Mouse (Mus musculus) spleen, postnatal 14 days (tissue): ENCODE results near the gene Negr1.

Source experiments
- DNase-seq, 2 experiments: peaks; one replicate each; pipeline ENCODE4 v3.0.0; 2021 to 2022; ENCODE audit warnings: low spot score in 2 of 2

Negr1 gene

DNA sequence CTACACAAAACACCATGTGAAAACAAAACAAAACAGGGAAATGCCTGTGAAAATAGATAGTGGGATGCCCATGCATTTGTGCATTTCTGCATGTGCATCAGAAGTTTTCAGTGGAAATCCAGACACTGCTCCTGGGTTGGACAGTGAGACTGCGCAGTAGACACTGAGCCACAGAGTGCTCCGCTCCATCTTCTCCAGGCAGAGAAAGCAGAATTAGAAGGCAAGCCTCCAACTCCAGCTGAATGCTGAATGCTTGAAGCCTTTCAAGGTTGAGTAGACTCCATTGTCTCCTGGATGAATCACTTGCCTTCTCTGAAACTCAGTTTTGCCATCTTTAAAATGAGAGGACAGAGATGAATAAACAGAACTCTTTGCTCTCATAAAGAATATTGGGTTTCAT, 546.6 kb downstream of the Negr1 start:
- no peak for DNase-seq

DNA sequence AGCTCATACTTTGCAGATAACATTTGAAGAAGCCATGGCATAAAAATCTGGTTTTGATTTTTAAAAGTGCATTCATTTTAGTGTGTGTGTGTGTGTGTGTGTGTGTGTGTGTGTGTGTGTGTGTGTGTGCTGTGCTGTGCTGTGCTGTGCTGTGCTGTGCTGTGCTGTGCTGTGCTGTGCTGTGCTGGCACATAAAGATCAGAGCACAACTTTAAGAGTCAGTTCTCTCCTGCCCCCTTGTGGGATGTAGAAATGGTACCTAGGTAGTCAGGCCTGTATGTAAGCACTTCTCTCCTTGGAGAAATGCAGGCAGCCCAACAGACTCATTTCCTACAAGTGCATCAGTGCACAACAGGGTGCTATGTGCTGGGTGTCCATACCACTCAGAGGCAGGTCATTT, 547.7 kb downstream of the Negr1 start:
- no peak for DNase-seq

DNA sequence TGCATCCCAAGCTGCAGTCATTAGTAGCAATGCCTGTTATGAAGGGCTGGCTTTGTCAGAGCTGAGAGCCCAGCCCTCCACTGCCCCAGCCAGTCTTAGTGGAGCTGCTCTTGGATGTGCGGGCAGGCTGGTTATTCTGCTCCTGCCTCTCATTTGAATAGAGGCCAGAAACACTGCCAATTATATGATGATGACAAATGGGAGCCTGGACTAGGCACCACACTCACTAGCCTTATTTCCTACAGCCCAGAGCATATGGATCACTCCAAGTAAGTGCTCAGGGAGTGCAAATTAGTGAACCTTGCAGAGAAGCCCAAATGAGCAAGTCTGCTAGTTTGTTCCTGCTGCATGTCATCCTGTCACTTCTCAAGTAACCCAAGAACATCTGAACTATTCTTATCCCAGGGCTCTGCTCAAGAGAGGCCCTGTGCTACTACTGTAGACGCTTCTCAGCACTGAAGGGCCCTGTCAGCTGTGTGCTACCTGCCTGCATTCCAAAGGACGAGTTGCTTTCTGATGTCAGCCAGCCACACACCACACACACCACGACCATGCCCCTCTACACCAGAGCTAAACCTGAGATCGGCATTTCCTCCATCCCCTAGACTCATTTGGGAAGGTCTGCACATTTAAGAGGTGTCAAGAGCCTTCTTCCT, 553.6 kb downstream of the Negr1 start:
- DNase-seq: no peak

DNA sequence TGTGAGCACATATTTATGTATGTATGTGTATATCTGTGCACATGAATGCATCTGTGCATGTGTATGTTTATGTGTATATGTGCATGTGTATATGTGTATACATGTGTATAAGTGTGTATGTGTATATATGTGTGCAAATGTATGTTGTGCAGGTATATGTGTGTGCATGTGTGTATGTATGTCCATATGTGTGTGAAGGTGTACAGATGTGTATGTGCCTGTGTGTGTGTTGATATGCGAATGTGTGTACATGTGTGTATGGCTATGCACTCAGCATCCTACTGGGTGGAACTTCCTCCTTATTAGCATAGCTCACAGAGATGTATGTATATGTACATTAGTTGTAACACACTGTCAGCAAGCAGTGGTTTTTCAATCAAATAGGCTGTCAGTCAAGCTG, 554.4 kb downstream of the Negr1 start:
- DNase-seq: no peak

DNA sequence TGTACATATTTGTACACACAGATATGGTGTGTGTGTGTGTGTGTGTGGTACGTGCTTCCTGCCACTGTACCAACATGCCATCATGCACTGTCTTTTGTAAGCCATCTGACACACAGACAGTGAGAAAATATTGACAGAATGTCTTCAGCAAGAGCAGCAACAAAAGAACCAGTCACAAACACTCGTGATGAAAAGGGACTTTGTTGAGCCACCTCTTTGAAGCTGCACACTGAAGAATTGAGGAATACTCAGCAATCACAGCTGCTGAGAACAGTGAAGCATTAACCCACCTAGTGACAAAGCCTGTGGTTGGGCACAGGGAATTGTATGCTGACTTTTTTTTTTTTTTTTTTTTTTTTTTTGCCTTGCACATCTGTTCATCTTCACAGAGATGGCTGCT, 558.3 kb downstream of the Negr1 start:
- no peak for DNase-seq

DNA sequence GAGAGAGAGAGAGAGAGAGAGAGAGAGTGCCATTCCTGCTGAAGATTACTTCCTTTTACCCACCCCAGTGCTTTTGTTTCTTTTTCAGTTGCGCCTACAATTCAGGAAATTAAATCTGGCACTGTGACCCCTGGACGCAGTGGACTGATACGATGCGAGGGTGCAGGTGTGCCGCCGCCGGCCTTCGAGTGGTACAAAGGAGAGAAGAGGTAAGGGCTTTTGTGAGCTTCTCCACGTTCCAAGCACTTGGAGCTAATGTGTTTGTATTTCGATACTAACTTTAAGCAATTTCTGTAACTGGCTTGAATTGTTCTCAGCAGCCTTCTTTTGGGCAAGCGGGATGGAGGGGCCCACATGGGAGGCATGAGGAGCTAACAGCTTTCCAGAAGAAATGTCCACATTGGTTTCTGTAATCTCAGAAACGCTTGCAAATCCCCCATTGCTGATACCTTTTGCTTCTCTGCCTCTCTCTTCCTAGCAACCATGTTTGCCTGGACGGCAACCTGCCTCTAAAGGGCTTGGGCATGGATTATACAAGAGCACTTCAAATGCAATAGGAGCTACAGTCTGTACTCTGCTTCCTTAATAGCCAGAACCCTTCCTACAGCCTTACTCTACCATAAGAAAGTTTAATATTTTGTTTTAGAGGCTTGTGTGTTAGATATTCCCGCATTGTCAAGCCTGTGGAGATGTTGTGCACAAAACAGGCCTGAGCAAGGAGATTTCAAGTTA, 584.7 kb downstream of the Negr1 start:
- no peak for DNase-seq

DNA sequence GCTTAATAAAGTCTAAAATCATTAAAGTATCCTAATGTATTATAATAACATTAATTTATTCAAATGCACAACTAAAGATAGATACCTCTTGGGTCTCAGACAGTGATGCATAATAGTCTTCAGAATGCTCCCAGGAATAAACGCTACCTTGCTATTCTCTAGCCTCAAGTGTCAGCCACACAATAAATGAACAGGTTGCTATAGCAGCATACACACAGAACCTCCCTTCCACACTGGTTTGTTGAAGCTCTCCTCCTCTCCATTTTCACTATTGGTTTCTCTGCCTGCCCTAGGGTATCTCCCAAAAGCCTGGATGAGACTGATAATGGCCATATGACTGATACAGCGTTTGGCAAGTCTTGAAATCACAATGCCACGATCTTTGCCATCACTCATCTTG, 593.3 kb downstream of the Negr1 start:
- no peak for DNase-seq

DNA sequence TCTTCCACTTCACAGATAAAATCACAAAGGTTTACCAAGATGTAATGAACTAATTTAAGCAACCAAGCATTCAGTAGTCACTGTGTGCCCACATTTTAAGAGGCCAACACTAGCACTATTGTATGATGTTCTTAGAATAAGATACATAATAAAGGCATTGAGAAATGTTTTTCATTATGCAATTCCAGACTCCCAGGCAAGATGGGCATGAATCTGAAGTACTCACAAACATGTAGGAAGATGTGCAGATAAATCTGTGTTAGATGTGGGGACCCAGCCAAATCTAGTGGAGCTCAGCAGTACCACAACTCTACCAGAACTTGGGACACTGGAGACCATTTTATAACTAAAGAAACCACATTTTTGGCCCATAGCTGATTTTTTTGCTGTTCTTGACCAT, 593.9 kb downstream of the Negr1 start:
- DNase-seq: no peak

DNA sequence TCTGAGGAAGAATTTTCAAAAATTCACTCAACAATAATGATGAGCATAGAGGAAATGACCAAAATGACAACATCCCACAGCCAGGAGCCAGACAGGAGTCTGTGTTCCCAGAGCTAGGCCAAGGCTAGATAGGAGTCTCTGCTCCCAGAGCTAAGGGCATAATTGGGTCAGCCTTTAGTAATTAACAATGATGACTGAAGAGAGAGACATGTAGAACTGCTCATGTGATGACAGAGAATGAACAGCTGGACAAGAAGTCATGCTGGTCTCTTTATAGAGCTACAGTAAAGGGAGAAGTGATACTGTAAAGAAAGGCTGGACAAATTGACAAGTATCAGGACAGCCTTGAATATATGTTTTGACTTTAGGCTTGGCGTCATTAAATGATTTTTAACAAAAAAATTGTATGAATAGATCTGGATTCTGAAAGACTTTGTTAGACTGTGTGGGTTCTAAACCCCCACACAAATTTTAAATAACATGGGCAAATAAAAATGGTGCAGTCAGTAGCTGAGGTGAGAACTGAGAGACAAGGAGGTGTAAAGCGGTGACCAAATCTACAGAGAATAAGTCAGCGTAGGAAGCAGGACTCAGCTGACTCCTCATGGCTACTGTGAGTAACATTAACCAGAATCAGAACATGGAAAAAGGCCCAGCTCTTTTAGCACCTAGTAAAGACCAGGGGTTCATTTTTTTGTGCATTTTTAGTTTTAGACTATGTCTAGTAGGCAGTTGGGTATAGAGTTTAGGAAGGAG, 603.4 kb downstream of the Negr1 start:
- no peak for DNase-seq

DNA sequence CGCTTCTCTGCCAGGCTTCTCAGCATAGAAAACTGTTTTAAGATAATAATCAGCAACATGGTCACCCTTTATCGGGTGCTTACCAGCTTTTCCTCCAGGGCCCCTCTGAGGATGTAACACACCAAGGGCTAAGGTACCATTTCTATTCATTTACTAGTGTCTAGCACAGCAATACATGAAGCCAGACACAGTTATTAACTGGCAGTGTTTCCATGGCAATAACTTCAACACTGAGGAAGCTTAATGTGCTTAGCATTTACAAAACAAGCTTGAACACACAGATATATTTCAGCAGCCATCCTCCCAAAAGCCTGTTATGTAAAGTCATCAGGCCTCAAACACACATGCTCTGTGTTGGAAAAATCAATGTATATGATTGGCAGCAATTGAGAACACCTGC, 620.4 kb downstream of the Negr1 start:
- DNase-seq: no peak

DNA sequence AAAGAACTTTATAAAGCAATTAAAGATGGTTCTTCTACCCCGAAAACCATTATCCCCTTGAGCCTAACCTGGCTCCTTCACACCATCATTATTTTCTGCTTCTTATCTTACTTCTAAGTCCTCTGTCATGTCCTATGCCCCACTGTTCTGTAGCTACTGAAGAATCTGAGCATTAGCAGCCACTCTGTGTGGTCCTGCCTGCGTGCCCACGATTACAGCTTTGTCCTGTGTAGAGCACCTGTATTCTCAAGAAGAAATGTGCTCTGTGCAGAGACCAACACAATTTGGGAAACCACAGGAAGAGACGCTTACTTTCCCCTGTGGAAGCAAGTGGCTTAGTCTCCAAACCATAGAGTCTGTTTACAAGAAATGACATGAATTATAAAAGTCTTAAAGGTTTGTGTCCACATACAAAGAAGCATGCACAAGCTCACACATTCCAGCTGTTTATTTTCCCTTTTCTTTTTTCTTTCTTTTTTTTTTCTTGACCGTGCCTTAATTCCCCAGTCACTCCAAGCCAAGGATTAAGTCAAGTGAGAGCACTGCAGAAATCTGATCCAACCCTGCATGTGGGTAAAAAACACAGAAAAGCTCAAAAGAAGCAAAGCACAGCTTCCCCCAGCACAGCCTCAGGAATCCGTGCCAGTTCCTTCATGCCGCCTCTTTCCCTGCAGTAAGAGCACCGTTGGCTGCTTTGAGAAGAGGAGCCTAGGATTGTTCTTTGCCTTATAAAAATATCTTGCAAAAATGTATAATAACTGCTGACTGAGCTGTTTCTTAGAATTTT, 627.5 kb downstream of the Negr1 start:
- no peak for DNase-seq

DNA sequence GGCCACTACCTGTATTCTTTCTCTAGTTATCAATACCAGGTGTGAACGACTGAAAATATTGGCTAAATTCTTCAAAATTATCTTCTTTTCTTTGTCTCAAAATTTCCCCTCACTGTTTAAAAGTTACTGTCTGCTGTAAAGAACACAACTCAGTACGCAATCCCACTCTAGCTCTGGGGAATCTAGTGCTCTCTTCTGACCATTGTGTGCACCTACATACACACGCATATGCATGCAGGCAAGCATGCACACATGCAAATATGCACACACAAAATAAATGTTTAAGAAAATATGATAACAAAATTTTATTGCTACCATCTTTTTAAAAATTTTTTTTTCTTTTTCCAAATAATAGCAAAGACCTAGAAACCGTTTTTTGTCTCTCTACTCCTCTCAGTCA, 628.2 kb downstream of the Negr1 start:
- no peak for DNase-seq

DNA sequence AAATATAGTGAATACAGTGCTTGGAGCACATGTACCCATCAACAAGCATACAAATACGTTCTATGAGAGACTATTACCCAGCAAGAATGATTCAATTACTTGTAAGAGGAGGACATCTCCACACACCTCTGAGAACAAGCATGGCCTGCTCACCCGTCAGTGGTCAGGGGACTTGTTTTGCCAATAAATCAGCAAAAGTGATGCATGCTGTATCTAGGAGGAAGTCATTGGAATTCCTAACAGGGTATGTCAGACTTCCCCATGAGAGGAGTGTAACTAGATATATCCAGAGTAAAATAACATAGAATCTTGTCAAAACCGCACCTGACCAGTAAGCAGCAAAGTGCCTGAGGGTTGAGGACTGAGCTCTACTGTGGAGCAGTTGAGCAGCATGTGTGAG, 629.0 kb downstream of the Negr1 start:
- DNase-seq: no peak

DNA sequence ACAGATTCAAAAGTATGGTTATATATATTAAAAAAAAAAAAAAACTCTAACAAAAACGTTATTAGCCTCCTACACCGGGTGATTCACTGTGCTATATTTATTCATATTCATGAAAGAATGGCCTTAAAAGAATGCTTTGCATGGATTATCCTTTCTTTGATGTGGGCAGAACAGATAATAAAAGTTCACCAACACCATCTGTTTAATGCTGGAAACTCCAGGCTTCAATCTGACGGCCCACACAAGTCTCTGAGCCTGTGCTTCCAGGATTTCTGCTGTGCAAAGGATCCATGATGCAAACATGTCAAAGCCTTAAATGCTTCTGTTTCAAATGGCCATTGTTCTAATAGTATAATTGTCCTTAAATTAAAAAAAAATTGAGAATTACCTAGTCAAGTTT, 630.4 kb downstream of the Negr1 start:
- DNase-seq: no peak

DNA sequence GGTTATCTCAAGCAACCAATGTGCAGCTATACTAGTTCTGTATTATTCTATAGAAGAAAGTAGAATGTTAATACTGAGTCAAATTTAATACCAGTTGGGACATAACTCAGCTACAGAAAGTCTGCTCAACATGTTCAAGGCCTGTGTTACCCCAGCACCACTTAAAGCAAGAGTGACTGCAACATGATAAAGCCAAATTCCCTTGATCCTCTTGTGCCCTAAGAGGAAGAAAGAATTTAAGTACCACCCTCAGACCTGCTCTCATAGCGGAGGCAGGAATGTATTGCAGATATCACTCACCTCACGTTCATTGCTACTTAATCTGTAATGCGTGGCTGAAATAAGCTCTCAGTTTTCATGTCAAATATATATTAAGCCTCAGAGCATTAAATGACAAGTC, 631.5 kb downstream of the Negr1 start:
- no peak for DNase-seq

DNA sequence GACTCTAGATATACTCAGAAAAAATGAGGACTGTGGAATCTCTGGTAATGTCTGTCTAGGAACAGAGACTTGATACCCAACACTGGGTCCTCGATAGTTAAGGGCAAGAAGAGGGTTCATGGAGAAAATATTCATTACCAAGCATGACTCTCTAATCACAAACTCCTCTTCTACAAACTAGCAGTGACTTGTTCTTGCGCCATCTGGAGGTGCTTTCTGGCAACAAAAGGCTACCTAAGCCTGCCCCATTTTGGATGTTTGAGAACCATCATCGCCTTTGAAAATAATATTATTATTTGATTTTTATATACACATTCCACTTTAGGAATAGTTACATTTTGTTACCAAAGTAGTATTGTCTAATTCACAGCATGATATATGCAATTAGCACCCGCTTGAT, 637.1 kb downstream of the Negr1 start:
- DNase-seq: no peak

DNA sequence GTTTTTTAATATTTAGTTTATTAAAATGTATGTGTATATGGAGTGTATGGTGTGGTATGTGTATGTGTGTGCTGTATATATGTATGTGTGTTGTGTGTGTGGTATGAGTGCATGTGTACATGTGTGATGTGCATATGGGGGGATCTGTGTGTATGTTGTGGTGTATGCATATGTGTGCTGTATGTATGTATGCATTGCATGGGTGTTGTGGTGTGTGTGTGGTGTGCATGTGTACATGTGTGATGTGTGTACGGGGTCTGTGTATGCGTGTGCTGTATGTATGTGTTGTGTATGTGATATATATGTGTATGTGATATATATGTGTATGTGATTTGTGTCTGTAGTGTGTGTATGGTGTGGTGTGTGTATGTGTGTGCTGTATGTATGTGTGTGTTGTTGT, 640.1 kb downstream of the Negr1 start:
- no peak for DNase-seq

DNA sequence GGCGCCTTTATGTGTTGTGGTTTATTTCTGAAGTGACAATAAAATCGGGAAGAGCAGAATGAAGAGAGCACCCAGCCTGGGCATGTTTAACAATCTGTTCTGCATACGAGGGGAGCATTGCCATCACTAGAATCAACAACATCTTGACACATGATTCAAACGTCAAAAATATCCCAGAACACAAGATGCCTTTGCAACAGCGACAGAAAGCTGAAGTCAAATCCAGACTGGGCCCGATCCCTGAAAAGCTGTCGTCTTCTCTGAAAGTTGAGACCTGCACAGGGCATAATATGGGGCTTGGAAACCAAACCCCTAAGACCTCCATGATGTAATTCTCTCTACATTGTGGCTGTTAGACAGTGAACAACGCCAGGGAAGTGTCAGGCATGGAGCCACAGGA, 642.0 kb downstream of the Negr1 start:
- no peak for DNase-seq

DNA sequence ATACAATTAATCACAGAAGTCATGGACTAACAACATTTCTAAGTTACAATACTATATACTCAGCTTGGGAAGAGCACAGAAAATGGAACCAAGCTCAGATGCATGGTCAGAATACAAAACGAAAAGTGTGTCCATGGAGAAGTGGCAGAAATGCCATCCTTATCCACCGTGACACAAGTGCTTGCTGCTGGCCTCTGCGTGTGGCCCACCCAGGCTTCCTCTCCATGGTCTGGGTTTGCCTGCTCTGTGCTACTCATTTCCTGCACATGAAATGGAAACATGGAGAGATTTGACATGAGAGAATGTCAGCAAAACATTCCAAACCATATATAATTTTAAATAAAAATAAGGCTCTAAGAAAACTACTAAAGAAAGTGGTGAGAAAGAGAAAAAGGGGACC, 645.2 kb downstream of the Negr1 start:
- DNase-seq: no peak

DNA sequence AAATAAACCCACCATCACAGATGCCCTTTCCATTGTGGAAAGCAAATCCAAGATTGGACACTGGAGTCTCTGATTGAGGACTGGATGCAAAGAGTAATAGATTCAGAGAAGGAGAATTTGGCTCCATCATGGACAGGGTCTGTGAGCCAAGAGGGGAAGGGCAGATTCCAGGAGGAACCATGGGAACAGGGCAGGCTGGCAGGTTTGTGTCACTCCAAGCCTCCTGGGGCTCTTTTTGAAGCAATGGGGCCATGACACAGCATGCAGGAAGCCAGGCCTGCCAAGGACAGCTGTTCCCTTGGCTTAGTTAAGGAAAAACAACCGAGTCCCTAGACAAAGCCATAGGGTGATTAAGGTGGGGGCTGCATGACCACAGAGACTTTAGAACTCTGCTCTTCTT, 647.4 kb downstream of the Negr1 start:
- no peak for DNase-seq

DNA sequence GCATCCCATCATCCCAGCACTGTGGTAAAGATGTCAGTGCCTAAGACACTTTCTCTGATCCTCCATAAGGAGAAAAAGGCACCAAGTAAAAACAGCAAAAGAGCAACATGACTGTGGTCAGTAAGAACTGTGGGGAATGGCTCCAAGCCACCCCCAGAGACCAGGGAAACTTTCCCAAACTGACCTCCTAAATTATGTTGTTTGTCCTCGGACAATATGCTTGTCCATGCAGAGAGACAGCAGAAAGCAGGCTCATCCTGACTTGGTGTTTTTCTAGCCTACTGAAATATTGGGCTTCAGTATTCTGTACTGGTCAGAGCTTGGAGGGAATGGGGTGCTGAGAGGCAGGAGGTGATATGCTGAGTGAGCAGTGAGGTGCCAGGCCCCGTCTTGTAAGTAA, 647.8 kb downstream of the Negr1 start:
- DNase-seq: no peak
